Mouse (Mus musculus) embryonic fibroblast, embryonic 13.5 days (primary cell): ENCODE data around the gene Mybphl.

ENCODE experiments used
- CTCF ChIP-seq: IDR thresholded peaks from 2 replicates; pipeline ENCODE4 v1.5.1; 2011; ENCODE audit warnings: mild to moderate bottlenecking, control low read depth, low read length, moderate library complexity, borderline replicate concordance; ENCODE audit not compliant: insufficient read depth
- POLR2A ChIP-seq: IDR thresholded peaks from 2 replicates; pipeline ENCODE4 v1.6.1; 2011; ENCODE audit warnings: low read depth, mild to moderate bottlenecking, control low read depth, low read length, moderate library complexity

DNA sequence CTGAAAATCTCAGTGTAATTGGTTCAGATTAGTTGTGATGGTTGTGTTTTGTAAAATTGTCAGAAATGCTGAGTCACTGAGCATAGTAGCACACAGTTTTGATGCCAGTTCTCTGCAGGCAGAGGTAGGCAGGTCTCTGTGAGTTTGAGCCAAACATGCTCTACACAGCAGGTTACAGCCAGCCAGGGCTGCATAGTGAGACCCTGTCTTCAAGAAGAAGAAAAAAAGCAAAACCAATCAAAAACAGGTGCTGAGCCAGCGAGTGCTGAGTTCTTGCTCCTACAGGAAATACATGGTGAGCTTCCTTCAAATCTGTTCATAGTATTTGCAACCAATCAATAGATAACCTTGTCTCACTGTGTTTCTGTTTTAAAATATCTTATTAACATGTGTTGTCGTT is 46.2 kb upstream of the Mybphl start:
- no peak for TF ChIP-seq POLR2A
- TF ChIP-seq CTCF, result no peak
